Mouse (Mus musculus) hindbrain, embryonic 14.5 days (tissue): Measurements from ENCODE around the gene Dpyd. TPM values are rescaled to one million over a fixed set of nuclear protein-coding genes. Genes with fewer than 3 reads are reported as not detected.

Experiments used
- ATAC-seq: fragments of 200-750 bp; cut with Nextera tagmentation; 2 replicates; pipeline ENCODE4 v1.8.0; 2017; ENCODE audit warnings: moderate number of reproducible peaks, mild to moderate bottlenecking, moderate TSS enrichment, moderate library complexity; ENCODE audit not compliant: low FRiP score
- DNase-seq: peaks from one replicate; pipeline ENCODE4 v3.0.0-alpha.2; 2015; ENCODE audit warnings: low spot score
- H3K27ac ChIP-seq: fragments of 300-500 bp; sonication (generic); 2 replicates; pipeline ENCODE4 v1.5.1; 2014; ENCODE audit warnings: mild to moderate bottlenecking, moderate library complexity
- H3K27me3 ChIP-seq: fragments of 300-500 bp; sonication (generic); 2 replicates; pipeline ENCODE4 v1.6.1; 2014; ENCODE audit warnings: mild to moderate bottlenecking, low read length, mixed read lengths; ENCODE audit not compliant: control insufficient read depth, insufficient read depth
- H3K36me3 ChIP-seq: fragments of 300-500 bp; sonication (generic); replicated peaks from 2 replicates; pipeline ENCODE4 v1.6.1; 2014; ENCODE audit not compliant: control insufficient read depth, insufficient read depth
- H3K4me1 ChIP-seq: fragments of 300-500 bp; sonication (generic); replicated peaks from 2 replicates; pipeline ENCODE4 v1.6.1; 2014; ENCODE audit warnings: antibody characterized with exemption, low read length, mixed read lengths; ENCODE audit not compliant: control insufficient read depth, insufficient read depth
- H3K4me2 ChIP-seq: fragments of 300-500 bp; sonication (generic); replicated peaks from 2 replicates; pipeline ENCODE4 v1.6.1; 2014; ENCODE audit warnings: mild to moderate bottlenecking, moderate library complexity
- H3K4me3 ChIP-seq: fragments of 300-500 bp; sonication (generic); replicated peaks from 2 replicates; pipeline ENCODE4 v1.5.1; 2014; ENCODE audit warnings: mild to moderate bottlenecking, low read length
- H3K9ac ChIP-seq: fragments of 300-500 bp; sonication (generic); 2 replicates; pipeline ENCODE4 v1.6.1; 2014
- H3K9me3 ChIP-seq: fragments of 300-500 bp; sonication (generic); 2 replicates; pipeline ENCODE4 v1.6.1; 2016; ENCODE audit warnings: low read length; ENCODE audit not compliant: control insufficient read depth
- WGBS: fragments of 180-500 bp; shearing (Covaris S2); extraction: QIAGEN DNeasy Blood & Tissue Kit; methylation state at CpG from one replicate; pipeline ENCODE4 v1.1.7; 2014; 5-methylcytosine and 5-hydroxymethylcytosine counted together
- polyA plus RNA-seq: library from polyadenylated mRNA; unstranded; fragments of >200 nt; fragmentation: Nextera tagmentation; extraction: Ambion mirVana; gene quantifications from 2 replicates; pipeline ENCODE4 v1.2.1, GENCODE M21; 2014

Dpyd gene
- polyA plus RNA-seq, 1 experiment from 2014 or later = 5.6 TPM

DNA sequence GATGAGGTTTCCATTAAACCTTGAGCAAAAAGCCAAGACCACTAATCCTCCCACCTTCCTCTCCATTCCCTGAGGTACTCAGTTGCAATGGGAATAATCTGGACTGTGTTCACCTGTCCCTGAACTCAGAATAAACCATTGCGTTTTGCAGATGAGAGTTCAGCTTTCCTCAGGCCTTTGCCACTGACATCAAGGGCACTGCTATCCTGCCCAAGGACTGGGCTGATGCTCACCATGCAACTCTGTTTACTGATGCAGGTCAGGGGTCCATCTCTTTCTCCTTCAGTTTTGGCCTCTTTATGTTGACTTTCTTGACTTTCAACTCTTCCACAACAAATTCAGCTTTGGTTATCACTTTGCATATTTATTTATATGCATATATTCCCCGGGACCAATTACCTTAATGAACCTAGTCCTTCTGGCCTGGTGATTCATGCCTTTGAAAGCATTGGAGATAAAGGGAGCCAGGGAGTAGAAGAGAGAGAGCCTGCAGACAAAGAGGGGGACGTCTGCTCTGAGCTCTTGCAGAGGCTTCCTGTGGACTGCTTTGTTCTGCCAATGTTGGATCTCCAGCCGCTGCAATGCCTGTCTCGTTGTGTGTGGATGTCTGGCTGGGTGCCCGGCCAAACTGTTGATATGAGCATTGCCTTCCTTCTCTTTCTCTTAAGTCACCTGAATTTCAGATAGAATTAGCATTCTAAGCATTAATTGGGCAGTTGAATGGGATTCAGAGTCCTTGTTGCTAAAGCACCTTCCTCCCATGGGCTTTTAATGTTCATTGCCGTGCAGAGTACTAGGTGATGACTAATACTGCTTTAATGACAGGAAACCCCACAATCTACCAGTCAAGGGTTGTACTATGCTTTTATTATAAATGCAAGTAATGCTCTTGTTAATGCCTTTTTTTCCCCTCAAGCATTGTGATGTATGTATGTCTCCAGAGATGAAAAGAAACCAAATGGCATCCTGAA lies 771.7 kb downstream of the Dpyd start:
- no peak overlapping the region for H3K4me2 ChIP-seq
- WGBS = 16% methylated on average over 7 of the region's 7 CpGs
- no peaks in the 10 kb centered on the region for H3K36me3 ChIP-seq
- no peak overlapping the region for H3K27ac ChIP-seq
- ATAC-seq = no peak
- no peaks in the 10 kb centered on the region for H3K9me3 ChIP-seq
- peaks cover 6% of the 10 kb centered on the region; the same call in 1 of the 2 replicates for H3K4me1 ChIP-seq
- no peak for DNase-seq
- H3K4me3 ChIP-seq = no peak overlapping the region
- no peaks in the 10 kb centered on the region for H3K27me3 ChIP-seq
- H3K9ac ChIP-seq = no peak overlapping the region

DNA sequence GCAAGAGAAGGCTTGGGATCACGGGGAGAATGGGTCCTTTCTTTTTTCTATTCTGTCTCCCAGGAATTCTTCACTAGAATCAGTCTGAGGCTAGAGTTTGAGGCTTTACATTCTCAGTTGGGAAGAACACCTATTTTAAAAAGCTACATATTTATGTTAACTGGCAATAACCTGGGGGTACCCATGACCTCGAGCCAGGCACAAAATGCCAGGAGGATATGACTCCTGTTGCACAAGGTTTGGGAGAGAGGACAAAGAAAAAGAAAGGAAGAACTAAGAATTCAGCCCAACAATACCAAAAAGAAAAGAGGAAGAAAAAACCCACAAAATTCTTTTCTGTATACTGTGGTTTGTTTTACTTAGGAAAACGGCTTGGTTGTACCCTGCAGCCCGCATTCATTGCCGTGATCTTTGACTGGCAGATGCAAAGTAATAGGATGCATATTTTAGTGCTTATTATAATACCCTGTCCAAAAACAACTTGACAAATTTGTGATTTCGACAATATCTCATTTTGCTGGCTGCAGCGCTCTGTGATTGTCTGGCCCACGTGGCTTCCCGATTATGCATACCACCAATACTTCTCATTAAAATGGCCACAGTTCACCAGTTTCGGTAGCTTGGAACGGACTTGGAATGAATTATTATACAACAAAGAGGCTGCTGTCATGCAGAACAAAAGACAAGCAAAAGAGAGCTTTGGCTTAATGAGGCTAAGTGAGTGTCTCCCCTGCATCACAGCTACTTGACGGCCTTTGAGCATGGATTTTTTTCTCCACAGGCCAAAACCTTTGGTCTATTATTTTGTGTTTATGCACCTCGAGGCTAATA lies 799.8 kb downstream of the Dpyd start:
- DNase-seq (peak; percentile 65), ATAC-seq (peak; percentile 77)
- no peaks in the 10 kb centered on the region for H3K9me3 ChIP-seq
- peak overlapping the region; percentile 26 for H3K27ac ChIP-seq
- H3K36me3 ChIP-seq = no peaks in the 10 kb centered on the region
- H3K4me3 ChIP-seq = no peak overlapping the region
- H3K27me3 ChIP-seq = no peaks in the 10 kb centered on the region
- WGBS = 26% methylated on average over 13 of the region's 13 CpGs
- H3K4me1 ChIP-seq = peaks cover 11% of the 10 kb centered on the region; the same call in 1 of the 2 replicates
- H3K9ac ChIP-seq = no peak overlapping the region
- H3K4me2 ChIP-seq = peak overlapping the region; percentile 12

DNA sequence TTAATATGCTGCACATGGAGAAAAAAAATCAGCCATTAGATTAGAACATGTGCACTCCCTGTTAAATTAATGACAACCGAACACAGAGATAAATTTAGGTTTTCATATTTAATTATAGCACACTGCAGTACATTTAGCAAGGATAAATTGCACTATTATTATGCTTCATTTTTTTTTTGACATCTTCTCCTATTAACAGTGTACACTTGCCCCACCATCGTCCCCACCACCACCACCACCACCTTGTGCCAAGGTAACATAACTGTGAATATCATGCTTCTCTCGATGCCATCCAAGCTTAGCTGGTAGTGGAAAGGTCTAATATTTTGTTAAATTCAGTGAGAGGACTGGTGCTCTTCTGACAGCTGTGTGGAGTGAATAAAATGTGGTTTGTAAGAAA lies 800.5 kb downstream of the Dpyd start:
- WGBS = 38% methylated on average over 3 of the region's 3 CpGs
- Histone ChIP-seq H3K9me3 (no peaks in the 10 kb centered on the region), H3K4me2 (peak overlapping the region; percentile 12), H3K4me3 (no peak overlapping the region), H3K27me3 (no peaks in the 10 kb centered on the region), H3K27ac (peak overlapping the region; percentile 26), H3K36me3 (no peaks in the 10 kb centered on the region), H3K9ac (no peak overlapping the region), H3K4me1 (peaks cover 11% of the 10 kb centered on the region; the same call in 1 of the 2 replicates)
- DNase-seq (no peak), ATAC-seq (no peak)

DNA sequence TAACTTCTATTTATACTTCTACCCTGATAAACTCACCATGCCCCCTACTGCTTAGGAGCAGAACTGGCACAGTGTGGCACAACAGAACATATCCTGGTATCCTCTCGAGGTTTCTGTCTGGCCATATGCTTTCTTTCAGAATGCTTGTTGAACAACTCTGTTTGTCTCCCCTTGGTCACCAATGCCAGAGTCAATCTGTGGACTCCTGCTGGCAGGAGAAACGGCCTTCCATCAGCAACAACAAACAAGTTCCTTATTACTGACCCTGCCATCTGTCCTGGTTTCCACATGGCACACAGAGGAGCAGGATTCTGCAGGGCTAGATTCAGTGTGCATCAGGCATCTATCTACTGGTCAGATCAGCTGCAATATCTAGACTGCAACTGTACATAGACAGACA lies 807.0 kb downstream of the Dpyd start:
- Histone ChIP-seq H3K4me1 (no peaks in the 10 kb centered on the region), H3K27ac (no peak overlapping the region), H3K27me3 (no peaks in the 10 kb centered on the region), H3K36me3 (no peaks in the 10 kb centered on the region), H3K9ac (no peak overlapping the region), H3K4me2 (no peak overlapping the region), H3K4me3 (no peak overlapping the region), H3K9me3 (no peaks in the 10 kb centered on the region)
- no peak for DNase-seq
- WGBS = 35% methylated on average over 2 of the region's 2 CpGs
- ATAC-seq = peak; percentile 34; the same call in 1 of the 2 replicates

DNA sequence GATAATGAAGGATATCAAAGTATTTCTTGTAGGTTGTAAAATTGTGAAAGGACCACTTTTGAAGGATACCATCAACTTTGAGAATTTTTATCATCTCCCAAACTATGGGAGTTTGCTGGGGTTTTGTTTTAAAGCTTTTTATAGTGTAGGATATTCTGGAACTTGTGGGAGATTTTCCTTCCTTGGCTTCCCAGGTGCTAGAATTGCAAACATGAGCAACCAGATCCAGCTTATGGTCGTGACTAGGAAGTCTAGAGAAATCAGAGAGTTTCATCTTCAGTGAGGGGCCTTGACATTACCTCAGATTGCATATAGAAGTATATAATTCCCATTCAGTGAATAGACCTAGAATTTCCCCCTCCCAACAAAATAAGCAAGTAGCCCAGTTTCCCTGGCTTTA lies 819.2 kb downstream of the Dpyd start:
- Histone ChIP-seq H3K4me3 (no peak overlapping the region), H3K36me3 (no peaks in the 10 kb centered on the region), H3K9ac (no peak overlapping the region), H3K4me2 (no peak overlapping the region), H3K4me1 (no peaks in the 10 kb centered on the region), H3K27me3 (no peaks in the 10 kb centered on the region), H3K9me3 (no peaks in the 10 kb centered on the region), H3K27ac (no peak overlapping the region)
- ATAC-seq = no peak
- no peak for DNase-seq
- 91% methylated on average over 1 of the region's 1 CpGs for WGBS

DNA sequence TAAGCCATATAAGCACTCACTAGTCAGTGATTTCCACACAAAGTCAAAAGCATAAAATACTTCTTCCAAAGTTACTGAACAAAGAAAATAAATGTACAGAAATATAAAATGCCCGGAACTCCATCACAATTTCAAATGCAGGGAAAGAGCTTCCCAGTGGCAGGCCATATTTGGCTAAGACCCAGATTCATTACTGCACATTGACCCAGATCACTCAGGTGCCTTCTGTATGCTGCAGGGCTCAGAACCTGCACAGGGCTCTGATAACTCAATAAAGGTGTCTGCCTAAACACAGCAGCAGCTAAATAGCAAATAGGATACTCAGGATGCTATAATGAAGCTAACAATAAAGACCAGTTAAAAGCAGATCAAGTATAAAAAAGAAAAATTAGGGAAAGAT lies 820.5 kb downstream of the Dpyd start:
- H3K9me3 ChIP-seq = no peaks in the 10 kb centered on the region
- H3K27me3 ChIP-seq = no peaks in the 10 kb centered on the region
- H3K36me3 ChIP-seq = no peaks in the 10 kb centered on the region
- ATAC-seq (no peak), DNase-seq (no peak)
- no peak overlapping the region for H3K4me3 ChIP-seq
- H3K9ac ChIP-seq = no peak overlapping the region
- no peak overlapping the region for H3K27ac ChIP-seq
- no peaks in the 10 kb centered on the region for H3K4me1 ChIP-seq
- WGBS = 88% methylated on average over 1 of the region's 1 CpGs
- no peak overlapping the region for H3K4me2 ChIP-seq

DNA sequence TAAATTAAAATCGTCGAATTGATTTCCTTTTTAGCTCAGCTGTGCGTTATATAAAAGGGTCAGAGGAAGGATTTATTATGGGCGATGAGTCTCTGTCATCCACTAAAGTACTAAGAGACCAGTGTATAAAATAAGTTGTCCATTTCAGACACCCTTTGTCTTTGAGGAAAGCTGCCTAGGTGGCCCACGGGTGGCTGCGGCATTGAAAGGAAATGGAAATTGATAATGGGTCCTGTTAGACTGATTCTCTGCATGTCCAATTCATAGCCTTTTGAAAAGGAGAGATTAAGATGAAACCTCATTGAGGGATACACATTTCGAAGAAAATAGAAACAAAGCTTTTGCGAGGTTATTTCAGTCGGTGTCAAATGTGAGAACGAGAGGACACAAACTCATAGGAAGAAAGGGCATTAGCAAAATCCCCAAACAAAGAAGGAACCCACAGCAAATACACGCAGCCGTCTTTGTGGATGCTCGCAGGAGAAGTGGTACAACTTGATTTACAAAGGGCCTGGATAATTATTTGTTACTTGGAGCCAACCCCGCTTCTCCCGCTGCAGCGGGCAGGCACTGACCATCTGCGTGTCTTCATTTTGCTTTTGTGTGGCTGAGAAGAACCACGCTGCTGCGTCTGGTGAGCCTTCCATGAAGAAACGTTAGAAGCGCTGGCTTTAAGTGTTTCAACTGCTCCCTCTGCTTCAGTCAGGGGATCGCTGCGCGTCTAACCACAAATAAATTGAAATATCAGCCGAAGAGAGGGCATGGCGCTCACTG lies 825.6 kb downstream of the Dpyd start:
- no peaks in the 10 kb centered on the region for H3K4me1 ChIP-seq
- H3K9me3 ChIP-seq = no peaks in the 10 kb centered on the region
- H3K27ac ChIP-seq = peak overlapping the region; percentile 68
- DNase-seq (peak; percentile 51), ATAC-seq (peak; percentile 40; the same call in 1 of the 2 replicates)
- 33% methylated on average over 26 of the region's 26 CpGs for WGBS
- peak overlapping the region; percentile 52 for H3K9ac ChIP-seq
- H3K36me3 ChIP-seq = no peaks in the 10 kb centered on the region
- H3K4me3 ChIP-seq = 0 out of 2 replicates have a peak overlapping the region, but pooled peaks have one; percentile 7
- peak overlapping the region; percentile 44 for H3K4me2 ChIP-seq
- H3K27me3 ChIP-seq = no peaks in the 10 kb centered on the region

DNA sequence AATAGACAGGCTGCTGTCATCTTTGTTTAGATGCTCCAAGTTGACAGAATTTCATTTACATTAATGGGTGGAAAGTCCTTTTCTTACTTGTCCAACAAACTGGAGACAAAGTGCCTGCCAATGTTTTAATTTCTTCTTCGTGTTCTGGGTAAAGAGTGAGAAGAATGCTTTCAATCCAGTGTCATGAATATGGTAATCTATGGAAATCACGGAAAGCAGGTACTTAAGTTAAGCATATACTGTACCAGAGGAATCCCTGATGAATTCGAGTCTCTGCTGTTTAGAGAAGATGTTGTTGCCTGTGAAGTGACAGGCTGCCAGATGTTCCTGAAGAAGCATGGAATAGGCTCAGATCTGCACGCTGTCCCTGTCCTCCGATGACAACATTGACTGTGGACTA lies 835.3 kb downstream of the Dpyd start:
- no peak for DNase-seq
- Histone ChIP-seq H3K4me1 (no peaks in the 10 kb centered on the region), H3K27ac (no peak overlapping the region), H3K4me3 (no peak overlapping the region), H3K9me3 (no peaks in the 10 kb centered on the region), H3K27me3 (no peaks in the 10 kb centered on the region), H3K36me3 (no peaks in the 10 kb centered on the region), H3K9ac (no peak overlapping the region), H3K4me2 (no peak overlapping the region)
- WGBS = 49% methylated on average over 5 of the region's 5 CpGs
- ATAC-seq = no peak
